Mouse (Mus musculus): ENCODE measurements around the gene Hydin.

DNA sequence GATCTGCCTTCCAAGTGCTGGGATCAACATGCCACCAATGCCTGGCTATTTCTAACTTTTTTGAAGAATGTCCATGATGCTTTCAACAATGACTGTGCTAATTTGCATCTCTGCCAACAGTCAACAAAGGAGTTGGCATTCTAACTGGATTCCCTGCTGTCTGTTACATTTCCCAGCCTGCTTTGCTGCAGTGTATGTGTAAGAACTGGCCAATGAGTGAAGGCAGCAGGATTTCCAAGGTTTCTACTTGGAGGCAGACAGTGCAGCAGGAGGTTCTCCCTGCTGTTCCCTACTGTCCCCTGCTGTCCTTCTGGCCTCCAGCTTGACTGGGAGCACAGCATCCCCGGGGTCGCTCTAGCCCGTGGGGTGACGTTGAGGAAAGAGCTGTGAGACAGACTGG lies 52.8 kb downstream of the Hydin start:
- TF ChIP-seq GATA1 (IDR thresholded peaks at IDR 0.05; ENCODE audit: borderline replicate concordance, low read length) (no peak), FLI1 (IDR thresholded peaks at IDR 0.05; ENCODE audit: low read length) (no peak)
